Mouse (Mus musculus) hindlimb bud, embryonic 11.5 days (tissue): ENCODE measurements around the gene Cd2.

Source experiments
- DNase-seq: peaks from one replicate; pipeline ENCODE4 v3.0.0-alpha.2; 2012; ENCODE audit warnings: low read depth, low spot score; ENCODE audit errors: extremely low spot score

Gene Cd2

DNA sequence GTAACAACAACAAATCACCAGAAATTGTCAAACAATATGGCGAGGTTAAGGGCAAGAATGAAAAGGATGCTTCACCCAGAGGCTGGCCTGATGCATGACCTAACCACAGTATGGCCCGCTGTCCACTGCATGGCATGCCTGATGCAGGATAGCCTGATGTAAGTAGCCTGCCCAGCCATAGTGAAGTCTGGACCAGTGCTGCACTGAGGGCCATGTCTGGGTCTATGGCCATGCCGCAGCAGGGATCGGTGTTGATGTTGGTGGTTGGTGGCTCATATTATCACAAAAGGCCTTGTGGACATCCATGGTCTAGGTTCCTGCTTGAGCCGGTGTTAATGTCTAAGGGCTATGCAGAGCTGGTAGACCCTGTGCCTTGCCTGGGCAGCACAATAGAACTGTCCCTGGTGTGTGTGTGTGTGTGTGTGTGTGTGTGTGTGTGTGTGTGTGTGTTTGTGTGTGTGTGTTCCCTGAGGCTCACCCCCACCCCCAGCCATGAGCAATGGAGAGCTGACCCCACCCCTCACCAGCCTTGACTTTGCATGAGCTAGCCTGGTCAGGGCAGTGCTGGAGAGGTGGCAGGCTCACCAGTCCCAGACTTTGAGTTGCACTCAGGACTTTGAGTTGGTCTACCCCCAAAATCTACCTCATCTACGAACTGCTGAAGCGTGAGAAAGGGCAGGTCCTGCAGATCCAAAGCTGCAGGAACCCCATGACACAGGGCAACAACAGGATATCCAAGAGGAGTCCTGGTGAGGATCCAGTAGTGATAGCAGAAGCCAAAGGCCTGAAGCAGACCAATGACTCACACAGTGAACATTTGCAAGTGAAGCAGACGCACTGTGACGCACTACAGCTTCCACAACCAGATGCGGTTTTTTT lies 7.0 kb upstream of the Cd2 start:
- DNase-seq: no peak

DNA sequence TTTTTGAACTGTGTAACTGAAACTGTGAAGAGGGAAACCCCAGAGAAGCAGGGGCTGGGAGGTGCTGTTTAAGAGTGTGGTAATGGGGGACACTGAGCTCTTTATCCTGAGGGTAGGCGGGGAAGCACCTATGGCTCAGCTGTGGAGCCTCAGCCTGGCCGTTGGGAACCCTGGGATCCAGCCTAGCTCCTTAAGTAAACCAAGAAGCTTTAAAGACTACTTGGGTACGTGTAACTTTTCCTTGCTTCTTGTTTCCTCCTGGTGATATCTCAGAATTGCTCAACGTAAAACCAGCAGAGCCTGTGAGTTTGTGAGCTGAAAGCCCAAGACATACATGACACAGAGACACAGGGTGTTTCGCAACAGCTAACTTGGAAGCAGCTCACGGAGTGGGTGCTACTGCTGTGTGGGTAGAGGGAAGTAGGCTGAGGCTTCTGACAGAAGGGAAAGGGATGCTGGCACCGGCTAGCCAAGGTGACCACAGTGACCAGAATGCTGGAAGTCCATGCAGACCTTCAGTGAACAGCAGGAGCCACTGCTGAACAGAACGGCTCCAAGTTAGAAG lies 5.9 kb upstream of the Cd2 start:
- no peak for DNase-seq

DNA sequence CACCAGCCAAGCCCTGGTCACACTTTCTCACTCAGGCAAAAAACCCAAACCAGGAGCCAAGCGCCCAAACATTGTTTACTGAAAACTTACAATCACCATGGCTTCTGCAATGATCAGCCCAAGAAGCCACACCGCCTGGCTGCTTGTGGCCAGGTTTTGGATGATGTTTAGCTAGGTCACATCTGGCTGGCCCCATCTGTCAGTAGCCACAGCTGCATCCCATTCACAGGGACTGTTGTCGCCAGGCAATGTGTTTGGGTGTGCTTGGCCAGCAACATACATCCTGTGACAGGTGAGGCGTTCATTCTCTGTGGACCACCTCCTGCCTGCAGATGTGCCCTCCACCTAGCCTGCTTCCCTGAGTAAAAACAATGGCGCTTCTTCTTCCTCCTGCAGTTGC lies 4.9 kb upstream of the Cd2 start:
- no peak for DNase-seq

DNA sequence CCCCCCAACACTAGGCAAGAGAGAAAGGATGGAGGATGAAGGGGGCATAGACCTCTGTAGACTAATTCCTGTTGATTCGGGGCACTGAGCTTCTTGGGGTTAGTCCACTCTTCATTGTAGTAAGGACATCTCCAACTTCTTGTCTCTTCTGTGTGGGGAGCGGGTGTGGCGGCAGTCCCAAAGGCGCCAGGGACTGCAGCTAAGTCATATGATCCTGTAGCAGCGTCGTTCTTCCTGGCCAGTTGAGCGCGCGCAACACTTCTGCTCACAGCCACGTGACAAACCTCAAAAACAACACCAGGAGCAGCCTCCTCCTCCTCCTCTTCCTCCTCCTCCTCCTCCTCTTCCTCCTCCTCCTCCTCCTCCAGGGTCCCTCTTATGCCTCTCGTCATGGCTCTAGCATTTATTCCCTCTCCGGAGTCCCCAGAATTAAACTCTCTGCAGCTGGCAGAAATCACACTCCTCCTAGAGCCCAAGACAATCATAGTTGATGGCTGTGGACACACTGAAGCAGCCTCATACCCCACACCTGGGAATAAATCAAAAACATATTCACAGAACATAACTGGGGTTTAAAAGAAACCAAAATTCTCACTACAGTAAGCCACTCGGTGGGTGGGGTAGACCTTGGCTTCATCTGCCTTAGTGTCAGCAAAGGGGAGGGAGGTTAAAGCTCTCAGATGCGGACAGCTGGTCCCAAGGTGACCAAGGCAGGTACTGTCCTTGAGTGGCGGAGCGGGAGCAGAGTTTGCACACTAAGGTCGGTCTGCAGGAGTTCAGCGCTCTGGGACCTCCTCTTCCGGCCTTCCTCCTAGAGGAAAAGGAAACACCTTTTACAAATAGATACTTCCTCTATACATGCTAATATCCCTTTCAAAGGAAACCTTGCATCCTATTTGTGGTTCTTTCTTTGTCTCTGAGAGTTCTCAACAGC lies 3.1 kb upstream of the Cd2 start:
- no peak for DNase-seq

DNA sequence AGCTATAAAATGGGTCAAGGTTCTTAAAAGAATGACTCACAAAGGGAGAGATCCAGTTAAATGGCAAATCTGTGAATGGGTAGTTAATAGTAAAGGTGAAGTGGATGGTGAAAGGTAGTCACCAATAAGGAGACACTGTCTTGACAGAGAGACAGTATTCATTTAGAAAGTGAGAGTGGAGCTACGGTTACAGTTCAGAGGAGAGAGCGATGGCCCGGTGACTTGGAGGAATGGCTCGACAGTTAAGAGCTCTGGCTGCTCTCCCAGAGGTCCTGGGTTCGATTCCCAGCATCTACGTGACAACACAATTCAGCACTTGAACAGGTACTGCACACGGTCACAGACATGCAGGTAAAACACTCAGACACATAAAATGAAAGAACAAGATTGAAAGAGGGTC lies 2.3 kb upstream of the Cd2 start:
- DNase-seq: no peak

DNA sequence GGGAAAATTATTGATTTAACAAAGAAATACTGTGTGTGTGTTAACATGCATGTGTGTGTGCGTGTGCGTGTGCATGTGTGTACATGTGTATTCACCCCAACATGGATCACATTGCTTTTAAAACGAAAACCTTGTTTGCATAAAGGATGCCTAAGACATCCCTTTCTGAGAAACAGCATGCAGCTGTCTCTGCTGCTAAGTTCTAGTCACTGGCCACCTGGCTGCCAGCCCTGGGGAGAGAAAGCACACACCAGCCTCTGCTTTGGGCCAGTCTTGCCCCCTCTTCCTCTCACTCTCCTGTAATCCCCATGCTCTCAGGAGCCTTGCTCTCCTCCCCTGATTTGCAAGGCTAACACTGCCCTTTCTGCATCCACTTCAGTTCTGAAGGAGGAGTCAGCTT lies 1.7 kb upstream of the Cd2 start:
- DNase-seq: no peak

DNA sequence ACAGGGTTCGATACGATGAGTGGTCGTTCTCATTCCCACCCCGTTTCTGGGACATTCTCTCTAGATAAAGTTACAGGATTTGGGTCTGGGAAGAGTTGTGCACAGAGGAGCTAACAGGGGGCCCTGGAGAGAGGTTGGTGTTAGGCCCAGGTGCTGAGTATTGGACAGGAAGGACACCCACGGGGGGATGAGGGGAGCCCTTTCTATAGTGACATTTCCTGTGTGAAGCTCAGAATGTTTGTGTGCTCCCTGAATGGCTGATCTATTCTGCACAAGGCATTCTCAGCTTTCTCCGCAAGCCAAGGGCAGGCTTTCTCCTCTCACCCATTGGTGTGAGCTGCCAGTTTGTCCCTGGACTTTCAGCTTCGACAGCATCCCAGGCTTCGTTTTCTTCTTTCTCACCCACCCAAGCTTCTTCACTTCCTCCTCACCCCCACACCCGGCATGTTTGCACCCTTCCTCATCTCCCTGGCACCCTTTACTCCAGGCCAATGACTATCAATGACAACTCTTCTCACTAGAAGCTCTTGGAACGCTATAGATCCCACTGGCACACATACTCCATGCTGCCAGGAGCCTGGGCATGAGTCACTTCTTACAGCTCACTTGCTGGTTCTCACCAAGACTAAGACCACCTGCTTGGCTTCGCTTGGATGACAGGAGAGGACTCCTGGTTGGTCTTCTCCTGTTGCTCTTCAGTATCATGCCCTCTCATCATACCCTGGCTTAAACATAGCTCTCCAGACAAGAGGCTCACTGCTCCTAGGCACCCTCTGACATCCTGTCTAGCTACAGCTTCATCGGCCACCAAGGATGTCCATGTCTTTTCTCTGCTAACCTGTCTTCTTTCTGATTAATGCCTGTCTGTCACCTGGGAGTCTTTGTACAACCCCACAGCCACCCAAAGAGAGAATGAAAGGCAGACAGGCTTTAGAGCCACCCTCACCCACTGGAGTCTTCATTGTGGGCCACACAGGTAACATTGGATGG lies 1.1 kb downstream of the Cd2 start:
- DNase-seq: no peak

DNA sequence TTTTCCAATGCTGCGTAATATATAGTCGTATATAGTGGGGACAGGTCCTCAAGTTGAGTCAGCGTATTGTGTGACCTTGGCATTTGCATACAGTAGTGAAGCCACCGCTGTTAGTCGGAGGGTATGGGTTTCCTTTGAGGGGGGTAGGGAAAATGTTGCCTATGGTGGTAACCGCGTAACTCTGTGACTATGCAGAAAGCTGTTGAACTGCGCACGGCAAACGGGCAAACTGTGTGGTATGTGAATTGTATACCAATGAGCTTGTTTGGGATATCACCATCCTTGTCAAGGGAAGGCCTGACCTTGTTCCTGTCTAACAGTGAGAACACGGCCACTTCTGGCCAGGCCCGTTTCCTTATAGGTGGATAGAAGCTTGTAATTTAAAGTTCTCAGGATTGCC lies 1.9 kb downstream of the Cd2 start:
- no peak for DNase-seq

DNA sequence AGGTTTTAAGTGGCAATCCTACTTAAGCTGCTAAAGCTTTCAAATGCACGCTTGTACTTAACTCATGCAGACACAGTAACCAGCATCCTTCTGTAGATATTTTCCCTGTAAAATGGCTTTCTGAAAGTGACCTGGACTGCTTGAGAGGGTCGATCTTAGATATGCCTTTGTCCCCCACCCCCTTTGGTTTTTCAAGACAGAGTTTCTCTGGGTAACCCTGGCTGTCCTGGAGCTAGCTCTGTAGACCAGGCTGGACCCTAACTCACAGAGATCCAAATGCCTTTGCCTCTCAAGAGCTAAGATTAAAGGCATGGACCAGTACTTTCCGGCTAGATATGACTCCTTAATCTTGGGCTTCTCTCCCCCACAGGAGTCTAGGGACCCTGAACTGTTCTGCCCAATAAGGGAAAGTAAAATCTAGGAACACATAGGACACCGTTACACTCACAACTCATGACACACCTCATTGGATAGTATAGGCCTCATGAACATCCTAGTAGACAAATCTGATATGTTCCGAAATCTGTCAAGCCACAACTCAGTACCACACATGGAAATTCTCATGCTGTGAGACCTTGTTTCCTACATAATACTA lies 2.6 kb downstream of the Cd2 start:
- DNase-seq: no peak

DNA sequence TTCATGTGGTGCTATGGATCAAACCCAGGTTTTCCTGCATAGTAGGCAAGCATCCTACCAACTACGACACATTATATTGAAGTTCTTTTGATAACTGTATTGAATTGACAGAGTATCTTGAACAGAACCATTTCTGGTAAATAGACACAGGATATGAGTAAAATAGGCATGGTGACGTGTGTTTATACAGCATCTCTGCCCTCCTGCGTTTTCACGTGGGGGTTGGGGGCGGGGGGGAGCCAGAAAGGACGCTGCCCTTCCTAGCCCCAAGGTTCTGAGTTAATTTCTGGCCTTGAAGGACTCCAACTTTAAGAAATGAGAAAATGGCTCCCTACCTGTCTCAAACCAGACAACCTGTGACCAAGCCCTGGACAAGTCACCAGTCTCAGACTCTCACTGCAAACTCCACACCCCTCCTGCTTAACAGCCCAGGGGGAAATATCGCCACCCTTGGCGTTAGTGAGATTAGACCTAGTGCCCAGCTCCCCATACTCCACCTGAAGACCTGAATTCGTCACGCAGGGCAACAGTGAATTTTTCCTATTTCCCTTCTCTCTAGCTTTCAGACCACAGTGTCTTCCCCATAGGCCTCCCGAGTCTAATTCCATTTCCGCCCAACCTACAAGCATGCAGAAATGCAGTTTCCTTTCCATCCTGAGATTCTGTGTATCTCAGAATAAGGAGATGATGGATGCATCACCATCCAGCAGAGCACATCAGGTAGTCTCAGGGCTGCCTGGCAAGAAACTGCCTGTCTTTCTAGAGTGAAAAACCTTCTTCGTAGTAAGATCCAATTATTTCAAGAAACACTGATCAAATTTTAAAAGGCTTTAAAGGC lies 3.7 kb downstream of the Cd2 start:
- no peak for DNase-seq

DNA sequence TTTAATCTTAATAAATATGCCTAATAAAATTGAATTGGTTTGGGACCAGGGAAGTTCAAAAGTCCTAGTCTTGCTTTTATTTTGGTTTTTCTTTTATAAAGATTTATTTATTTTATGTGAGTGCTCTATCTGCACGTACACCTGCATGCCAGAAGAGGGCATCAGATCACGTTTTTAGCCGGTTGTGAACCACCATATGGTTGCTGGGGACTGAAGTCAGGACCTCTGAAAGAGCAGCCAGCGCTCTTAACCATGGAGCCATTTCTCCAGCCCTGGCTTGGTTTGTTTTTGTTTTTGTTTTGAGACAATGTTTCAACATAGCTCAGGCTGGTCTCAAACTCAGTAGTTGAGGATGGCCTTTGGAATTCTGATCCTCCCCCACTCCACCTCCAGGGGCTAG lies 4.3 kb downstream of the Cd2 start:
- no peak for DNase-seq

DNA sequence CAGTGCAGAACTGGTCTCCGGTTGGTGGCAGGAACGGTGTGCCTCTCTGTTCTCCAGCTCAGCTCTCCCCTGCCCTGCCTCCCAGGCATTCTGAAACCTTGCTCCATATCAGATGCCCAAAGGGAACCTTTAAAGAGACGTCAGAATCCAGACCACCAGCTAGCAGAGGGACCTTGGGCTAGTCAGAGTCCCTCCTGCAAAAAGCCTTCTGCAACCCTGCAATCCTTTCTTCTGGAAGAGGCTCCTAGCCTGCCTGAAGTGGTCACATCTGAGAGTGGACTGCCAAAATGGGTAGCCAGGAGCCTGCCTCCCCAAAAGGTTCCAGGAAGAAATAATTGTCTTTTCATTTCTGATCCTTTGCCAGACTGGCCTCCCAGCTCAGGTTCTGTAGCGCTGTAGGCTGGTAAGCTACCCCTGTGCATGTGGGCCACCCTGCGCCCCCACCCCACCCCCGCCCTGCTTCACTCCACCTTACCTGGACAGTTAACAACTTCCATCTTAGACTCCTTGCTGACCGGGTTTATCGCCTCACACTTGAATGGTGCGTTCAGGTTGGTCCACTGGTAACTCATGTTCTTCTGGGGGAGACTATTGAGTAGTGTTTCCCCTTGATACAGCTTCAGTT lies 5.1 kb downstream of the Cd2 start:
- DNase-seq: no peak

DNA sequence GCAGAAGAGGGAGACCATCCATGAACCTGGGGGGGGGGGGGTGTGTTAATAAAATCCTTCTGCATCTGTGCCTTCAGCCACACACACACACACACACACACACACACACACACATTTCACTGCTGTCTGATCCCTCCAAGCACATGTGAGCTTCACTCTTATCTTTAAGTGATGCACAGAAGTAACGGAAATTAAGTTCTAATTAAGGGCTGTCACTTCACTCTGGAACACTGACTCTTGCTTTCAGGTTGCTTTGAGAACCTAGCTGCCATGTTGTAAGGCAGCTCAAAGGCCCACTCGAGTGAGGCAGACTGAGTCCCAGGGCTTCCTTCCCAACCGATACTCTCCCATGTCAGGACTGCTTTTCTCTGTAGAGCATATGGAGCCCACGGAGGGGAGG lies 5.9 kb downstream of the Cd2 start:
- no peak for DNase-seq

DNA sequence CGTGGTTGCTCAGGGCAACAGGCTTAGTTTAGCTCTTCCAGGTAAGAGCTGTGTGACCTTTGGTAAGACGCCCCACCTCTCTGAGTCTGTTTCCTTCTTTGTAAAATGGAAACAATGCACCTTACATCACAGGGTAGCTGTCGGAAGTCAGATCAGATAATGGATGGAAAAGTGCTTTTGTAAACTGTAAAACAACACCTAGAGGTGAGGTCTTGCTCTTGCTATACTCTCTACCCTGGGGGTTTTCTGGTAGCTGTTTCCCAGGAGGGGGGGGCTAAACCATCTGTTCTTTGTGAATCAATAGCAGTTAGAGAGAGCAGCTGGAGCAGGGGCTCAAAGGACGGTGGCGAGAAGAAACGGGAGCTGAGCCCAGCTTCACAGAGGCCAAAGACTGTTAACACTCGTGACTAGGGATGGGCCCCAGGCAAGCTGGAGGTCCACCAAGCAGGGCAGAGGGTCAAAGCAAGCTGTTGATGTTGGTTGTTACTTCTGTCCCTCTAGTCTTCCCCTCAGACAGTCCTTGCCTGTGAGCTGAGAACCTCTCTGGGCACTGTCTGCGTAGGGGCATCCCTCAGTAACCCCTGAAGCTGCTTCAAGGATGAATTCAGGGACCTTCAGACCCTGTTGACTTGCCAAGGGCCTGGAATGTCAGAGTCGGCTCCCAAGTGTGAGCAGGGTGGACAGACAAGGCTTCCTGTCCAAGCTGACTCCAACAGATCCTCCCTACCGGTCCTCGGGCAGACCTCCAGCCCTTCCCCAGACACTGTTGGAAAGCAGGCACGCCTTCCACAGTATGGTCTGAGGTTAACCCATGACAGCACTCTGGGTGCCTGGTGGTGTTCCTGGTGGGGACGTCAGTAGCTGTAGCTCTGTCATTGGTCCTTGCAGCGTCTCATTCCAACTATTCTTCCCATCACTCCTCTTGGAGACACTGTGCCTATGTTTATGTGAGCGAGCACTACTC lies 7.1 kb downstream of the Cd2 start:
- DNase-seq: no peak

DNA sequence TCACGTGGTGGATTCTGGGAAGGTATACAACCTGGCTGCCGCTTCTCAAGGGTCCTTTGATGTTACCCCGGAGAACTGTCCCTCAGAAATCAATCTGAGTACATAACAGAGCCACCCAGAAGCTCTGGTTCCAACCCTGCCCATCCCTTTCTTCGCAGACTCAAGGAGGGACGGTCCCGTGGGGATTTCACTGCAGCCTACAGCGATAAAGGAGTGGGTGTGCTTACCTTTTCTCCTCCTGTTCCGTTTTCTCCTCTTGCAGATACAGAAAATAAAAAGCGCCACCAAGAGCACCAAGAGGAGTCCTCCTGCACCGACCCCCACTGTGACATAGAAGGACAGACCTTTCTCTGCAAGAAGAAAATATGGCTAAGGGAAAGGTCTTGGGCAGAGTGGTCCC lies 8.2 kb downstream of the Cd2 start:
- no peak for DNase-seq

DNA sequence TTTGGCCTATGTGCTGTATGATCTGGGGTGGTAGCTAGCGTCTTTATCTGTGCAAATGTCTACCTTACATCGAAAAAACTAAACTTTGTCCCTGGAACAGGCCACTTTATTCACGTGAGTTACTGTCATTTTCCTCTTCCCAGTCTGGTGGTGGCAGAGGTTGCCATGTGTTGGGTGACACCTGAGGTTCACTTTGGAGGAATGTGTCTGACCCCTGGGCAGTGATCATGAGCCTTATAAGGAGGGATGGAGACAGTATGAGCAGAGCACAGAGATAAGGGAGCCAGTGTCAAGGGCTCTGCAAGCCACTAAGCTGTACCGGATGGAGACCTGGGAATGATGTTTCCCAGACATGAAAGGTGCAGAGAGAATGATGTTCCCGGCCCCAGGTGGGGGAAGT lies 9.3 kb downstream of the Cd2 start:
- no peak for DNase-seq

DNA sequence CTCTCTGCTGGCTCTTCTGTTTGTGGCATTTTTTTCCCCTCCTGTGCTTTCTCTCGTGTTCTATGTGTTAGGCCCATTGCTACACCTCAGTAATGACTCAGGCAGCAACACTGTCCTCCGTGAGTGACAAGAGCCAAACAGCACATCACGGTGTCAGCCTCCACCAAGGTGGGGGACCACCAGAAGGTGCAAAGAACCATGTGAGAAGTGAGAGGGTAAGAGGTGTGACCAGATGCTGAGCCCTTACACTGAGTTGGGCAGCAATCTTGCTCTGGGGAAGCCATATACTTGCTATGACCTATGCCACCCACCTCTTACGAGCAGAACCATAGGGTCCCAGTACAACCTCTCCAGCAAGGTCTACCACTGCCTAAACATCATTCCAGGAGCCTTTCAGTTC lies 9.9 kb downstream of the Cd2 start:
- DNase-seq: no peak
